Mouse (Mus musculus) spleen, postnatal 4 days (tissue): ENCODE measurements around the gene Tnfaip6.

Experiments used
- DNase-seq, 2 experiments: peaks; one replicate each; pipeline ENCODE4 v3.0.0; 2022; ENCODE audit warnings: low spot score in 2 of 2

Tnfaip6 gene

DNA sequence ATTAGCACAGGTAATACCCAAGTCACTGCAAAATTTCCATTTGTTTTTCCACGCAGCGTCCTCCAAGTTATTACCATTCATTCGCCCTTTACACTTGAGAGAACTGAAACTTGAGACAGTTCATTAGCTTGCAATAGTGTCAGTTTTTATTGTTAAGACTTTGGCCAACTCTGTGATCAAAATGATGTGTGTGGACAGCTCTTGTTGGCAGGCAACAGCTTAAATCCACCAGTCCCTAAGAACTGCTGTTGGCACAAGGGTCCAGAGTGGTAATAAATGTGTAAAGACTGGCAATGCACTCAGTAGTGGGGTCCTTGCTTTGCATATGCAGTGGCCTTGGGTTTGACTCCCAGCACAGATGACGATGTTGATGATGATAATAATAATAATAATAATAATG, 14.5 kb downstream of the Tnfaip6 start:
- DNase-seq, result no peak

DNA sequence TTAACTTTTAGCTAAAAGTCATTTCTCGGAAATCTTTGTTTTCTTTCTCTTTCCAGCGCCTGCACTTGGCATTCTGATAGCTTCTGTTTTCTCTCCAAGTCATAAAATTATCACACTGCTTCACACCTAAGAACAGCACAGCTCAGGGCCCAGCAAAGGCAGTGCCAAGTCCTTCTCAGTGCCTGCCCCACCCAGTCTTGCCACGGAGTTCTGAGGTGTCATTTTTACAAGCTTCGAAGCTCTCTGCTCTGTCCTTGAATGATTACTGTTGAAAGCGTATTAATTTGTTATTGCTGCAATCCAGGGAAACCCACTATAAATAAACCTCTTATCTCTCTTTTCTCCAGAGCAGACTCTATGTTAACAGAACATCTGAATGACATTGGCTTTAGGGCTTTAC, 15.7 kb downstream of the Tnfaip6 start:
- DNase-seq, result no peak

DNA sequence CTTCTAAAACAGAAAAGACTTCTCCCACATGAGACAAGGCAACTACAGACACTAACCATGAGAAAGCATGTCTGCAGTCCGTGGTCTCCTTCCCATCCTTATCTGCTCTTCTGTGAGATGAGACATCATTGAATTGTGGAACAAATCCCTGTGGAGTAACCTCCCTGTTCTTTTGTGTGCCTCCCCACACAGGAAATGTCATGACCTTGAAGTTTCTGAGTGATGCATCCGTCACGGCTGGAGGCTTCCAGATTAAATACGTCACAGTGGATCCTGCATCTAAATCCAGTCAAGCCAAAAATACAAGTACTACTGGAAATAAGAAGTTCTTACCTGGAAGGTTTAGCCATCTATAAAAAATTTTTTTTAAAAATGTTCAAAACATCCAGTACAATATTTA, 17.8 kb downstream of the Tnfaip6 start:
- no peak for DNase-seq

DNA sequence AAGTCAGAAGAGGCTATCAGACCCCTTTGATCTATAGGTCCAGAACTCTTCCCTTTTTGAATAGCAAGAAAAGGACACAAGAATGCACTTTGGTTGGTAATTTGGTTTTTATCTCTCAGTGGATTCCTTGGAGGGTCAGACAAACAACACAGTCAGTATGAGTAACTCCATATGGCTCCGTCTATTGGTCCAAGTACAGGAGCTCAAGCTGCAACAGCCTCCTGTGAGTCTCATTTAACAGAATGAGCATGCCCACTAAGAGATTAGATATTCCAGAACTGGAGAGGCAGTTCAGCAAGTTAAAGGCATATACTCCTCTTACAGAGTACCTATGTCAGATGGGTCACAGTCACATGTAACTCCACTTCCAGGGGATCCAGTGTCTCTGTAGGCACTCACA, 19.3 kb downstream of the Tnfaip6 start:
- no peak for DNase-seq

DNA sequence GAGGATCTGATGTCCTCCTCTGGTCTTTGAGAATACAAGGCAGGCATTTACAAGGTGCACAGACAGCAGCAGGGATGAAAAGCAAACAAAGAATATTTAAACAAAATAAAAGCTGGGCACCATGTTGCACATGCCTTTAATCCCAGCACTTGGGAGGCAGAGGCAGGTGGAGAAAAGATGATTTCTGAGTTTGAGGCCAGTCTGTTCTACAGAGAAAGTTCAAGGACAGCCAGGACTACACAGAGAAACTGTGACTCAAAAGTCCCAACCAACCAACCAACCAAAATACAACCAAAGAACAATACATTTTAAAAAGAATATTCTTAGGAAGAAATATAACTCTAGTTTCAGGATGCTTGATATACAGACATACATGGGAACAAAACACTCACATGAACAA, 19.9 kb downstream of the Tnfaip6 start:
- DNase-seq, result no peak

DNA sequence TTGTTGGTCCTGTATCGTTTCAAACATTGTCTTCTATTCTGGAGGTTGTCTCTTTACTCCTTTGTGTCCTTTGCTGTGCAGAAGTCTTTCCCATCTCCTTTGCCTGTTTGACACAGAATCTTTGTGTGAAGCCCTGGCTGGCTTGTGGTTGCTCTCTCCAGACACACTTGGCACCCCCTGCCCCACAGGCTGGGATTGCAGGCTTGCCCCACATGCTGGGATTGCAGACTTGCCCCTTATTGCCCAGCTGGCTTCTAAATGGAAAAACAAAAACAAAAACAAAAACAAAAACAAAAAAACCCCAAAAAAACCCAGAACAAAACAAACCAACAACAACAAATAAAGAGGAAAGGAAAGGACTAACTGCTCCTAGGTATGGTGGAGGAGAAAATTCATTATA, 30.8 kb downstream of the Tnfaip6 start:
- no peak for DNase-seq

DNA sequence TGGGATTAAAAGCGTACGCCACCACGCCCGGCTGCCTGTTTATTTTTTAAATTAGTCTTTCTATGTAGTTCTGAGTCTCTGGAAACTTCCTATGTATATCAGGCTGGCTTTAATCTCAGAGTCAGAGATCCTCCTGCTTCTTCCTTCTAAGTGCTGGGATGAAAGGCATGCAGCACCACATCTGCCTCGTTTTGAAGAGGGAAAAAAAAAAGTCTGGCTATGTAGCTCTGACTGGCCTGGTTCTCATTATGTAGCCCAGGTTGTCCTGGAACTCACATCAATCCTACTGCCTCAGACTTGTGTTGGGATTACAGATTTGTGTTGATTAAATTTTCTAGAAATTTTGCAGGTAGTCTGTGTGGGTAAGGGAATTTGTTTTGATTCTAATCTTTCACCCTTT, 33.0 kb downstream of the Tnfaip6 start:
- no peak for DNase-seq

DNA sequence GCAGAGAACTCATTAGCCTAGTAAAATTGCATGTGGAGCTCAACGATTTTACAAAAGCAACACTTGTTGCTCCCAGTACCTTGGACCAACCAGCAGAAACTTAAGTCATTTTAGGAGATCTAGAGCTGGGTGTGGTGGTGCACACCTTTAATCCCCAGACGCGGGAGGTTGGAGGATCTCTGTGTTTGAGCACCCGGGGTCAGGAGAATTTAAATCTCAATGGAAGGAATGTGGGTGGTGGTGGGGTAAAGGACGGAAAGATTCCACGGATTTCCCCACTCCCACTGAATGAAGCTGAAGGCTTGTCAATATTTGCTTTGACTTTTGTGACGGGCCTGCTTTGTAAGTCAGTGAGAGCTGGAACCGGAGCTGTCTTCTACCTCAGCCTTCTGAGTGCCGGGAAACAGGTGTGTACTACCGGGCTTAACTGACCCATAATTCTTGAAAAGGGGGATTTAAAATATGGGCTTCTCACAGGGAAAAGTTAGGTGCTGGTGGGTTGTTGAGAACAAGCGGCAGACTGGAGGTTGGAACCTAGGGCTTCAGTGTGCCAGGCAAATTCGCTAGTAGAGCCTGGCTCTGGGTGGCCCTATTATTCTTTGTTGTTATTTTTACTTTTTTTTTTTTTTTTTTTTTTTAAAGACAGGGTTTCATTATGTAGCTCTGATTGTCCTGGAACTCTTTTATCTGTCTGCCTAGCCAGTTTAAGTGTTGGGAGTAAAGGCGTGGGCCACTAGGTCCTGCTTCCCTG, 33.6 kb downstream of the Tnfaip6 start:
- DNase-seq, result no peak

DNA sequence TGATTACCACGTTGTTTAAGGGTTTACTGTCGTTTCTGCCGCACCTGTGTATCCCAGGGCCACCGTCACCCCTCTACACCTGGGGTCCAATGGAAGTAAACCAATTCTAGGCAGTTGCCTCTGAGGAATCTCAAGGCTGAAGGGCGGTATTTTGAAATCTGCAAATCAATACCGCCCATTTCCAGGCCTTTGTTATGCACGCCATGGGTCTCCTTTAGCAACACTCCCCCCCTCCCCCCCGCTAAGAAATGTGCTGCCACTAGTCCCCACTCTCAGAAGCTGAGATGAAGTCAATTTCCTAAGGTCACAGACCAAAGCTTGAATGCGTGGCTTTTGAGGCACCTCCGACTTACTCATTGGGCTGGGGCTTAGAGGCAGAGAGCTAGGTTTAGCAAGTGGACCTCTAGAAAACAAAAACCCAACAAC, 34.3 kb downstream of the Tnfaip6 start:
- DNase-seq, result no peak

DNA sequence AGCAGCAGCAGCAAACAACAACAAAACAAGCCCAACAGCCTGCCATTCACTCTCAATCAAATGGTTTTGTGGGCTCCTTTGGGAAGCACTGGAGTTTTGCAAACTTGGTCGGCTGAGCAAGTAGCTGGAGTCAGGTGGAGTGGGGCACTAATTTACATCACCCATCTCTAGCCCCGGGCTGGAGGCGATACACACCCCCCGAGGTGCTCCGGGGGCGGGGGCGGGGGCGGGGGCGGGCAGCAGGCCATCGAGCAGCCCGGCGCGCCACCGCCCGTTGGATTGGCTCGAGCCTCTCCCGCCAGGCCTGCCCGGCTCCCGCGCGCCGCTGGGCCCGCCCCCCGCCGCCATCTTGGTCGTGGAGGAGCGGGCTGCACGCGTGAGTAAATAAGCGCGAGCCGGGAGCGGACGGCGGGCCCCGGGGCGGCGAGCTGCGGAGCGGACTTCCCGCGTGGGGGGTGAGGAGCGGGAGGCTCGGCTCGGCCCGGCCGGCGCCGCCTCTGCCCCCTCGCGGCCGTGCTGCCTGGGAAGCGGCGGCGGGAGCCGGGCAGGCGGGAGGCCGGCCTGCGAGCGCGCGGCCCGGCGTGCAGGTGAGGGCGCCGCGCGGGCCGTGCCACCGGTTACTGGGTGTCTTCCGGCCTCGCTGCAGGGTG, 34.8 kb downstream of the Tnfaip6 start, which contains the start of gene Rif1:
Gene Rif1 (plus strand): TSS at position 342 of the 650 bp plus-strand sequence.
- peak; percentile 85 to 94 for DNase-seq

DNA sequence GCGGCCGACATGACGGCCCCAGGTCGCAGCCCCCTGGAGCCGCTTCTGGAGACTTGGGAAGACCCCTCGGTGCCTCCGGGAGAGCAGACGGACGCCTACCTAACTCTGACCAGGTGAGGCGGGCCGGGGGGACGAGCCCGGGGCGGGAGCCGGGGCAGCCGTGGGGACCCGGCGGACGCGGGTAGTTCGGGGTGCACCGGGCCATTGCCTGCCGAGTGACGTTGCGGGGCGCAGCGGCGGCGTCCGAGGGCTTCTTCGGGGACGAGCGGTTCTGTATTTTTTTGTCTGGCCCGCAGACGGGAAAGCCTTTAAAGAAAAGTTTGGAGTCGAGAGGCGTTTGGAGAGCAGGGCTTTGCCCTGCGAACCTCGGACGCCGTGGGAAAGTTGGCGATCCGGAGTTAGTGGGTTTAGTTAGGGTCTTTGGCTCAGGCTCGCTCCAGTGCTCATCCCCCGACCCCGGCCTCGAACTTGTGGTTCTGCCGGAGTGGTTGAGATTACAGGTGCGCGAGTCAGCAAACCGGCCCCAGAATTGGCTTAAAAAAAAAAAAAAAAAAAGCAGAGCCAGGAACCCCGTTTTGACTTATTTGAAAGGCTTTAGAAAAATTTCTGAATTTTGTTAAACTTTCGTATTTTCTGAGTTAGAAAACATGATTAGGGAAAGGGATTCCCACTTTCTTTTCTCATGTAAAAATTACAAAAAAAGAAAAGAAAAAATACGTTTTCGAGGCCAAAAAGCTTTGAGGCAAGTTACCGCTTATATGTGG, 35.5 kb downstream of the Tnfaip6 start:
- peak; percentile 36 to 81 for DNase-seq

DNA sequence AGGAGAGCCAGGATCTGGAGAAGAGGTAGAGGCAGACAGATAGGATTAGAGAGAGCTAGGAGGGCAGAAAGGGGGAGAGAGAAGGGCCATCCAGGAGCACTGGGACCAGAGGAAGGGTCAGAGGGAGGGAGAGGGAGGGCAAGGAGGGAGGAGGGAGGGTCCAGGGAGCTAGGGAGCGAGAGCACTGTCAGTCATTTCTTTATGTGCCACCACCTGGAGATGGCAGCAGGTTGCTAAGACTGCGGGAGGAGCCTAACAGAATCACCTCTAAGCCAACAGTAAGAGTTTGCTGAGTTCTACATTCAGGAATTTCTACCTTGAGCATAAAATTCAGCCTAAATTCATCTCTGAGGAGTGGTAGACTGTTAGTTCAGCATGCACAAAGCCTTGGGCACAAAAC, 40.9 kb downstream of the Tnfaip6 start:
- no peak for DNase-seq

DNA sequence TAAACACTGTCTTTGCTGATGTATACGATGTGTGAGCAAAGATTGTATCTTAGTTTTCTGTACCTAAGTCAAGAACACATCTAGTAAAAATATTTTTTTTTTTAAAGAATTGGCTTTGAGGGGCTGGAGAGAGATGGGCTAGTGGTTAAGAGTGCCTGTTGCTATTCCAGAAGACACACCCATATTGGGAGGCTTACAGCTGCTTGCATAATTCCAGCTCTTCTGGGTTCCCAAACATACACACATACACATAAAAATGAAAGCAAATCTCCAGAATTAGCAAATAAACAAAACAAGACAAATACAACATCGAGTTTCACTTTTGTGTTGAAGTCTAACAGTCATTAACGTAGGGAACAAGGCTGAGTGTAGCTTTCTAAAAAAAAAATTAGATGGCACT, 46.2 kb downstream of the Tnfaip6 start:
- no peak for DNase-seq

DNA sequence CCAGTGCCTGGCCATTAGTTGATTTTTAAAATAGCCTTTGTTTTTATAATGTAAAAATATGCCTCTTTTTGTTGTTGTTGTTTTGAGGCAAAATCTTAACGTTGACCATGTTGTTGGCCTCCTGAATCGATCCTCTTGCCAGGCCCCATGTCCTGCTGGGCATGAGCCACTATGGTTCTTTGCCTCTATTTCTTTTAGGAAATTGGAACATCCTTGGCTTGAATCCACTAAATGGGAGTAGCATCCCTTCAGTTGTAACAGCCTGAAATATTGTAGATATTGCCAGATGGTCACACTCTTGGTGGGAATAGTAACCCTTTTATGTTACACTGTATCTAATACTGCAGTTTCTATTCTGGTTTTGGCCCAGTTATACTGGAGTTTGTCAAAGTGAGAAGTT, 46.8 kb downstream of the Tnfaip6 start:
- DNase-seq, result no peak
